Comparison of ENCODE assay signal across 51 mouse cellular contexts in genomic region chr5:73032481-73032880, GRCm38 (mm10). TPM values are rescaled to one million over a fixed set of nuclear protein-coding genes. Genes with fewer than 3 reads are reported as not detected.
"Had no signal": no experiment of that assay in that cellular context is flagged by ENCODE, and none has a peak within 500 bp of the region (broad histone marks: within the 10 kb centered on the region; RNA-seq: fewer than 3 reads in every experiment).

No protein-coding gene starts in this region.

- ATAC-seq: hindbrain, embryonic 16.5 days; hindbrain, postnatal 0 days; inflammation-experienced regulatory T-cells, adult 6 months; intestine, embryonic 15.5 days; intestine, embryonic 16.5 days; intestine, postnatal 0 days had no signal

- H3K4me2 ChIP-seq: heart, embryonic 11.5 days; heart, embryonic 13.5 days; heart, embryonic 15.5 days; hindbrain, embryonic 12.5 days; hindbrain, embryonic 13.5 days; hindbrain, embryonic 14.5 days; hindbrain, embryonic 15.5 days; intestine, embryonic 15.5 days; kidney, embryonic 15.5 days had no signal

- DNase-seq: heart, postnatal 10 days; heart, postnatal 14 days; heart, postnatal 36 days; heart, postnatal 4 days; kidney, adult 11 months; kidney, adult 18-20 months; kidney, adult 2 months; kidney, adult 8-10 months; kidney, adult 9 months; kidney, postnatal 10 days; kidney, postnatal 14 days; kidney, postnatal 25 days; kidney, postnatal 36 days; kidney, postnatal 4 days; layer of hippocampus, adult 9-11 months; layer of hippocampus, postnatal 36 days had no signal

- H3K27ac ChIP-seq: heart, embryonic 13.5 days; heart, embryonic 15.5 days; hindbrain, embryonic 10.5 days; hindbrain, embryonic 12.5 days; hindbrain, embryonic 13.5 days; hindbrain, embryonic 14.5 days; hindbrain, embryonic 15.5 days; hindbrain, postnatal 0 days; intestine, embryonic 15.5 days; kidney, embryonic 15.5 days; kidney, postnatal 0 days; layer of hippocampus, adult 2 months; left cerebral cortex, adult 2 months had no signal

- H3K9ac ChIP-seq: heart, embryonic 13.5 days; heart, embryonic 15.5 days; hindbrain, embryonic 12.5 days; hindbrain, embryonic 13.5 days; hindbrain, embryonic 14.5 days; hindbrain, embryonic 15.5 days; intestine, embryonic 15.5 days; kidney, embryonic 15.5 days had no signal

- H3K27me3 ChIP-seq: heart, embryonic 13.5 days; heart, embryonic 15.5 days; hindbrain, embryonic 12.5 days; hindbrain, embryonic 13.5 days; hindbrain, embryonic 15.5 days; intestine, embryonic 15.5 days; kidney, embryonic 15.5 days had no signal

- H3K4me1 ChIP-seq: hindbrain, embryonic 10.5 days; hindbrain, embryonic 12.5 days; hindbrain, embryonic 13.5 days; hindbrain, embryonic 15.5 days; intestine, embryonic 15.5 days; kidney, embryonic 15.5 days had no signal

- H3K9me3 ChIP-seq: heart, embryonic 13.5 days; heart, embryonic 15.5 days; hindbrain, embryonic 10.5 days; hindbrain, embryonic 12.5 days; hindbrain, embryonic 13.5 days; hindbrain, embryonic 15.5 days; intestine, embryonic 15.5 days; kidney, embryonic 15.5 days had no signal

- H3K4me3 ChIP-seq: heart, embryonic 13.5 days; heart, embryonic 15.5 days; hindbrain, embryonic 10.5 days; hindbrain, embryonic 12.5 days; hindbrain, embryonic 13.5 days; hindbrain, embryonic 15.5 days; intestine, embryonic 15.5 days; kidney, embryonic 15.5 days; layer of hippocampus, adult 2 months; left cerebral cortex, adult 2 months had no signal

RNA-seq across cellular contexts. Expression of gene Slc10a4, which starts 25.8 kb away (rescaled TPM):
- total RNA-seq: heart, postnatal 10 days; heart, postnatal 14 days; heart, postnatal 25 days; hematopoietic stem cell, adult 5-6 weeks had no signal
- polyA plus RNA-seq: inflammation-experienced regulatory T-cells, adult 6 months had no signal

RNA-seq across cellular contexts. Expression of gene Gm10135, which starts 58.0 kb away (rescaled TPM):
- total RNA-seq: heart, postnatal 10 days; heart, postnatal 14 days; heart, postnatal 25 days; heart, postnatal 36 days; heart, postnatal 4 days; hematopoietic stem cell, adult 5-6 weeks; hindbrain, postnatal 0 days; layer of hippocampus, adult 18-20 months; layer of hippocampus, adult 2 months; layer of hippocampus, adult 8-10 months; layer of hippocampus, postnatal 10 days; layer of hippocampus, postnatal 14 days; layer of hippocampus, postnatal 25 days; layer of hippocampus, postnatal 36 days; left cerebral cortex, adult 18-20 months; left cerebral cortex, adult 2 months; left cerebral cortex, adult 8-10 months had no signal
- polyA plus RNA-seq: heart, embryonic 11.5 days; heart, embryonic 13.5 days; heart, embryonic 14.5 days; heart, embryonic 15.5 days; heart, embryonic 16.5 days; heart, postnatal 0 days; hindbrain, embryonic 10.5 days; hindbrain, embryonic 11.5 days; hindbrain, embryonic 12.5 days; hindbrain, embryonic 13.5 days; hindbrain, embryonic 14.5 days; hindbrain, embryonic 15.5 days; hindbrain, embryonic 16.5 days; hindbrain, postnatal 0 days; inflammation-experienced regulatory T-cells, adult 6 months; intestine, embryonic 14.5 days; intestine, embryonic 15.5 days; intestine, embryonic 16.5 days; intestine, postnatal 0 days; kidney, adult 2 months; kidney, embryonic 14.5 days; kidney, embryonic 15.5 days; kidney, embryonic 16.5 days; kidney, postnatal 0 days; large intestine, adult 2 months had no signal
